Mouse (Mus musculus): Measurements from ENCODE around the gene Hs3st6. TPM values are rescaled to one million over a fixed set of nuclear protein-coding genes. Genes with fewer than 3 reads are reported as not detected.

Hs3st6 gene
- polyA plus RNA-seq (2017; shearing (Covaris generic)): not detected

GRCm38 (mm10) chr17:24752415-24753394 lies at the start of gene Hs3st6:
TSS of gene Hs3st6 (plus strand) at chr17:24752988.

GRCm38 (mm10) chr17:24706982-24707800 lies 45.6 kb upstream of the Hs3st6 start, which contains the start of gene Tbl3:
TSS of gene Tbl3 (minus strand) at chr17:24707660.

GRCm38 (mm10) chr17:24717943-24718342 lies 34.8 kb upstream of the Hs3st6 start, which contains the start of the genes Rnf151 and Rps2:
TSS of gene Rnf151 (minus strand) at chr17:24718063.
TSS of gene Rps2 (plus strand) at chr17:24718116.

GRCm38 (mm10) chr17:24724184-24724583 lies 28.6 kb upstream of the Hs3st6 start, which contains the start of gene Ndufb10:
TSS of gene Ndufb10 (minus strand) at chr17:24724478.

GRCm38 (mm10) chr17:24727618-24728017 lies 25.2 kb upstream of the Hs3st6 start, which contains the start of gene Rpl3l:
TSS of gene Rpl3l (plus strand) at chr17:24727820.

GRCm38 (mm10) chr17:24736330-24737051 lies 16.3 kb upstream of the Hs3st6 start, which contains the start of gene Msrb1:
TSS of gene Msrb1 (plus strand) at chr17:24736642.

GRCm38 (mm10) chr17:24803952-24804951 lies 51.5 kb downstream of the Hs3st6 start, which contains the start of gene Meiob:
TSS of gene Meiob (plus strand) at chr17:24804289.

Other genes starting within 250 kb of the Hs3st6 start
- 84.8 TPM for gene Traf7, start 225.1 kb upstream of the Hs3st6 start, polyA plus RNA-seq (2017; shearing (Covaris generic))
- gene Rab26, start 218.8 kb upstream of the Hs3st6 start, polyA plus RNA-seq (2017; shearing (Covaris generic)): 4.5 TPM
- gene Pkd1, start 203.2 kb upstream of the Hs3st6 start, polyA plus RNA-seq (2017; shearing (Covaris generic)): 50.6 TPM
- gene Tsc2, start 120.4 kb upstream of the Hs3st6 start, polyA plus RNA-seq (2017; shearing (Covaris generic)): 46.5 TPM
- gene Nthl1, start 120.3 kb upstream of the Hs3st6 start, polyA plus RNA-seq (2017; shearing (Covaris generic)): 7.4 TPM
- gene Slc9a3r2, start 102.7 kb upstream of the Hs3st6 start, polyA plus RNA-seq (2017; shearing (Covaris generic)): 0.26 TPM
- not detected for gene Npw, start 94.5 kb upstream of the Hs3st6 start, polyA plus RNA-seq (2017; shearing (Covaris generic))
- gene Zfp598, start 83.3 kb upstream of the Hs3st6 start, polyA plus RNA-seq (2017; shearing (Covaris generic)): 22.6 TPM
- 0.44 TPM for gene Syngr3, start 63.0 kb upstream of the Hs3st6 start, polyA plus RNA-seq (2017; shearing (Covaris generic))
- gene Gfer, start 56.8 kb upstream of the Hs3st6 start, polyA plus RNA-seq (2017; shearing (Covaris generic)): 42.2 TPM
- 3.2 TPM for gene Noxo1, start 56.8 kb upstream of the Hs3st6 start, polyA plus RNA-seq (2017; shearing (Covaris generic))
- 64.1 TPM for gene Tbl3, start 45.3 kb upstream of the Hs3st6 start, polyA plus RNA-seq (2017; shearing (Covaris generic))
- not detected for gene Rnf151, start 34.9 kb upstream of the Hs3st6 start, polyA plus RNA-seq (2017; shearing (Covaris generic))
- gene Rps2, start 34.9 kb upstream of the Hs3st6 start, polyA plus RNA-seq (2017; shearing (Covaris generic)): 779 TPM
- gene Ndufb10, start 28.5 kb upstream of the Hs3st6 start, polyA plus RNA-seq (2017; shearing (Covaris generic)): 194 TPM
- gene Rpl3l, start 25.2 kb upstream of the Hs3st6 start, polyA plus RNA-seq (2017; shearing (Covaris generic)): not detected
- 16.4 TPM for gene Msrb1, start 16.3 kb upstream of the Hs3st6 start, polyA plus RNA-seq (2017; shearing (Covaris generic))
- gene Meiob, start 51.3 kb downstream of the Hs3st6 start, polyA plus RNA-seq (2017; shearing (Covaris generic)): not detected
- 36.3 TPM for gene Hagh, start 87.2 kb downstream of the Hs3st6 start, polyA plus RNA-seq (2017; shearing (Covaris generic))
- 2.7 TPM for gene Fahd1, start 97.4 kb downstream of the Hs3st6 start, polyA plus RNA-seq (2017; shearing (Covaris generic))
- gene Igfals, start 113.0 kb downstream of the Hs3st6 start, polyA plus RNA-seq (2017; shearing (Covaris generic)): not detected
- 106 TPM for gene Nubp2, start 133.4 kb downstream of the Hs3st6 start, polyA plus RNA-seq (2017; shearing (Covaris generic))
- 64.5 TPM for gene Spsb3, start 133.7 kb downstream of the Hs3st6 start, polyA plus RNA-seq (2017; shearing (Covaris generic))
- 46.2 TPM for gene Eme2, start 142.1 kb downstream of the Hs3st6 start, polyA plus RNA-seq (2017; shearing (Covaris generic))
- 95.9 TPM for gene Mrps34, start 142.1 kb downstream of the Hs3st6 start, polyA plus RNA-seq (2017; shearing (Covaris generic))
- 56.5 TPM for gene Nme3, start 143.5 kb downstream of the Hs3st6 start, polyA plus RNA-seq (2017; shearing (Covaris generic))
- 52.6 TPM for gene Mapk8ip3, start 184.0 kb downstream of the Hs3st6 start, polyA plus RNA-seq (2017; shearing (Covaris generic))
- gene Jpt2, start 207.7 kb downstream of the Hs3st6 start, polyA plus RNA-seq (2017; shearing (Covaris generic)): 28.5 TPM